Mouse (Mus musculus) cerebellum, adult 2 months (tissue): ENCODE results near the gene Ftsj3. TPM values are rescaled to one million over a fixed set of nuclear protein-coding genes. Genes with fewer than 3 reads are reported as not detected.
"Not testable (repeated sequence)": the region's sequence is repeated elsewhere in the genome, so short reads cannot be mapped to it uniquely, and the experiment has no call there.

Experiments used
- DNase-seq, 2 experiments: peaks; one replicate each; pipeline ENCODE4 v3.0.0; 2021
- H3K27ac ChIP-seq: fragments of 200-500 bp; 2 replicates; pipeline ENCODE4 v1.5.1; 2012; ENCODE audit warnings: low read length, control low read depth, inconsistent platforms; ENCODE audit not compliant: insufficient read depth
- H3K27me3 ChIP-seq: fragments of 200-500 bp; 2 replicates; pipeline ENCODE4 v1.6.1; 2012; ENCODE audit warnings: inconsistent platforms, mild to moderate bottlenecking, low read length, moderate library complexity; ENCODE audit not compliant: control insufficient read depth, insufficient read depth
- H3K4me1 ChIP-seq: fragments of 200-500 bp; 2 replicates; pipeline ENCODE4 v1.6.1; 2011; ENCODE audit warnings: low read length; ENCODE audit not compliant: control insufficient read depth, insufficient read depth
- H3K4me3 ChIP-seq: fragments of 200-500 bp; replicated peaks from 2 replicates; pipeline ENCODE3; 2011; ENCODE audit warnings: mild to moderate bottlenecking, low read depth, low read length, control low read depth; ENCODE audit not compliant: insufficient read depth
- CTCF ChIP-seq: fragments of 200-500 bp; IDR thresholded peaks from 2 replicates; pipeline ENCODE4 v1.5.1; 2011; ENCODE audit warnings: low read depth, mild to moderate bottlenecking, control low read depth, low read length, moderate library complexity, borderline replicate concordance; ENCODE audit not compliant: insufficient read depth
- POLR2A ChIP-seq: fragments of 200-500 bp; IDR thresholded peaks from 2 replicates; pipeline ENCODE4 v1.6.1; 2011; ENCODE audit warnings: low read length, control low read depth, borderline replicate concordance; ENCODE audit not compliant: insufficient read depth
- WGBS: fragments of 180-500 bp; shearing (Covaris S2); methylation state at CpG from one replicate; pipeline ENCODE4 v1.1.7; 2018; 5-methylcytosine and 5-hydroxymethylcytosine counted together
- polyA plus RNA-seq: library from polyadenylated mRNA; depleted of rRNA; stranded (reverse); fragments of >200 nt; gene quantifications from 2 replicates; pipeline ENCODE4 v1.2.3, GENCODE M21; 2012; rRNA removed

Ftsj3 gene
- polyA plus RNA-seq, 1 experiment: 21.3 TPM

DNA sequence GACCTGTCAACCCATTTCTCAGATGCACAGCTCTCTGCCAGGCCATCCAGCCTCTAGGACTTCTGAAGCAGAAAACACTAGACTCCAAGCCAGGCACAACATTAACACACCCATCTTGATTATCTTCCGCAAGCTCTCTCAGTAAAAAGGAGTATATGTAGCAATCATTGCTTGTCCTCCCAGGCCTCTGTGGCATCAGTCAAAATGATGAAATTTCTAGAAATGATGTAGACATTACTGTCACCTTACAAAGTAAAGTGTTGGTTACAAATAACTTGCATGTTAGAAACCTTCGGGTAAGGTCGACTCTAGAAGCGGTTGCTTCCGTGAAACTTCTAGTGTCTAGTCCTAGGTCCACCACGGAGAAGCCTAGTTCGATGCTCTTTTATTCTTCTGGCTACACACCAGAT lies 40.4 kb downstream of the Ftsj3 start:
- 18% methylated on average over 7 of the region's 7 CpGs for WGBS
- no peaks in the 10 kb centered on the region for H3K27me3 ChIP-seq
- no peaks in the 10 kb centered on the region; the same call in 1 of the 2 replicates for H3K4me1 ChIP-seq
- no peak overlapping the region for H3K27ac ChIP-seq
- no peak for DNase-seq
- TF ChIP-seq POLR2A (no peak), CTCF (no peak)
- H3K4me3 ChIP-seq: peak overlapping the region; percentile 82

DNA sequence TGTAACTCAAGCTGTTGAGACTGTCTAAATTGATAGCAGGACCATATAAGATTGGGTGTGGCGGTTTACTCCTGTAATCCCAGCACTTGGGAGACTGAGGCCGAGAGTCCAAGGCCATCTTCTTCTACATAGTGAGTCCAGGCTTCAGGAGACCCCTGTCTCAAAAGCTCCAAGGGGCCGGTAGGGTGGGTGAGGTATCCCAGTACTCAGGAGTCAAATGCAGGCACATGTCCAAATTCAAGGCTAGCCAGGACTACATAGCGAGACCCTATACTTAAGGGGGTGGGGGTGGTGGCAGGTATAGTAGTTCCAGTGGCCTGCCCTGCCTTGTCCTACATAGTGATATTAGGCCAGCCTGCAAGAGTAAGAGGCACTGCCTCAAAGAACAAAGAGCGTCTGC lies 41.0 kb downstream of the Ftsj3 start:
- H3K4me3 ChIP-seq: peak overlapping the region; percentile 24
- peak in 1 of 2 experiments; percentile 24 for DNase-seq
- WGBS: 79% methylated on average over 5 of the region's 5 CpGs
- no peaks in the 10 kb centered on the region; the same call in 1 of the 2 replicates for H3K4me1 ChIP-seq
- no peak overlapping the region for H3K27ac ChIP-seq
- H3K27me3 ChIP-seq: no peaks in the 10 kb centered on the region
- no peak for TF ChIP-seq POLR2A
- TF ChIP-seq CTCF: no peak

DNA sequence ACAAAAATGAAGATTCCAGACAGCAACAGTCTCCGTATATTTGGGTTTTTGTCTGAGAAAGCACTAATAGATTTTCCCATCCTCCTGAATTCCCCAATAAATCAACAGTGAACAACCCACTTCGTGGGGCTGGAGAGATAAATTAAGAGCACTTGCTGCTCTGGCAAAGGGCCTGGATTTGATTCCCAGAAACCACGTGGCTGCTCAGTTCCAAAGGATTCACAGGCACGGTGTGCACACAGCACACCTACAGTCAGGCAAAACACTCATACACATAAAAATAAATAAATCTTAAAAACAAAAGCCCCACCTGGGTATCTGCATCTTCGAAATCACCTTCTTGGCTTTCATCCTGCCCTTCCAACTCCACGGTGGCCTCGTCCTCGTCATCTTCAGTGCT lies 43.1 kb downstream of the Ftsj3 start:
- no peaks in the 10 kb centered on the region for H3K27me3 ChIP-seq
- H3K4me1 ChIP-seq: no peaks in the 10 kb centered on the region; the same call in 1 of the 2 replicates
- H3K27ac ChIP-seq: no peak overlapping the region
- no peak for DNase-seq
- TF ChIP-seq POLR2A (no peak), CTCF (no peak)
- no peak overlapping the region for H3K4me3 ChIP-seq
- 55% methylated on average over 8 of the region's 8 CpGs for WGBS

GRCm38 (mm10) chr11:106202123-106202465 lies 53.8 kb downstream of the Ftsj3 start, which contains the start of gene Strada:
Strada (minus strand) TSS chr11:106202168.
- Histone ChIP-seq H3K27me3 (no peaks in the 10 kb centered on the region), H3K4me3 (no peak within 1 kb of the TSS), H3K4me1 (no peaks in the 10 kb centered on the region), H3K27ac (no peak within 1 kb of the TSS)
- TF ChIP-seq CTCF (no peak), POLR2A (no peak)
- no peak for DNase-seq
- 89% methylated on average over 5 of the region's 5 CpGs for WGBS

DNA sequence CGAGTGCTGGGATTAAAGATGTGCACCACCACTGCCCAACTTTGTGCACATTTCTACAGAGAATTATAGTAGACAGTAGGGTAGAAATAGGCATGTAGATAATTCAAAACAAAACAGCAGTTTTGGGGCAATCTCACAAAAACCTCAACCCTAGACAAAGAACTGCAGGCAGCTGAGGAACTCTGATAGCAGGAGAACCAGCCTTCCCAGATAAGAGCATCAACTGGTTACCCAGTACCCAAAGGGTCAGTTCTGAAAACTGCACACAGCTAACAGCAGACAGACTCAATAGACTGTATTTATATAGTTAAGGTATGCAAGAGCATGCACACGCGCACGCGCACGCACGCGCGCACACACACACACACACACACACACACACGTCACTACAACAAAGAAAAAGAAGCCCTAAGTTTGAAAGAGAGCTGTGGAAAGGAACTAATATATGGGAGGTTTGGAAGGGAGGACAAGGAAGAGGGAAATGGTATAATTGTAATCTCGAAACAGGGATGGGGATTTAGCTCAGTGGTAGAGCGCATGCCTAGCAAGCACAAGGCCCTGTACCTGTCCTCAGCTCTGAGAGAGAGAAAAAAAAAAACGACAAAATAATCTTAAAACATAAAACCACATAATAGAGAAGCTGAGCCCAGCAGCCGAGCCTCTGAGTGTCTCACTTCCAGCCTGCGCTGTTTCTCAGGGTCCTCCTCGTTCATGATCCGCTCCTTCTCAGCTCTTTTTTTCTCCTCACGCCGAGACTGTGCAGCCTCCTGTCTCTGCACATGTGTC lies 54.3 kb downstream of the Ftsj3 start:
- no peak for TF ChIP-seq POLR2A
- TF ChIP-seq CTCF: no peak

GRCm38 (mm10) chr11:106200756-106201155 lies 55.1 kb downstream of the Ftsj3 start:
- Histone ChIP-seq H3K27me3 (no peaks in the 10 kb centered on the region), H3K4me3 (no peak overlapping the region), H3K4me1 (no peaks in the 10 kb centered on the region), H3K27ac (no peak overlapping the region)
- TF ChIP-seq CTCF: no peak
- TF ChIP-seq POLR2A: no peak
- WGBS: 88% methylated on average over 6 of the region's 6 CpGs
- DNase-seq: no peak

More for the DNA sequence above, 54.3 kb downstream of the Ftsj3 start:
- Histone ChIP-seq H3K4me3 (no peak overlapping the region), H3K4me1 (no peaks in the 10 kb centered on the region), H3K27ac (no peak overlapping the region), H3K27me3 (no peaks in the 10 kb centered on the region)
- 96% methylated on average over 19 of the region's 19 CpGs for WGBS
- peak in 1 of 2 experiments; percentile 3 for DNase-seq

- not testable (repeated sequence) for H3K4me1 ChIP-seq, H3K4me3 ChIP-seq, H3K27ac ChIP-seq, H3K27me3 ChIP-seq, DNase-seq
- WGBS: 94% methylated on average over 7 of the region's 7 CpGs
Observed at GRCm38 (mm10) chr11:106199997-106200396, 55.9 kb downstream of the Ftsj3 start.

Other genes with a start within 250 kb of the Ftsj3 start
- gene Kcnh6, start 248.0 kb downstream of the Ftsj3 start, polyA plus RNA-seq: 1.3 and 1.4 TPM in 2 replicates
- gene Dcaf7, start 219.2 kb downstream of the Ftsj3 start, polyA plus RNA-seq: 86.9 and 89.6 TPM in 2 replicates
- gene Taco1, start 190.0 kb downstream of the Ftsj3 start, polyA plus RNA-seq: 14.3 and 17.7 TPM in 2 replicates
- 33.8 and 34.0 TPM in 2 replicates for gene Map3k3, start 171.5 kb downstream of the Ftsj3 start, polyA plus RNA-seq
- not detected in 2 replicates for gene Gm10840, start 95.2 kb downstream of the Ftsj3 start, polyA plus RNA-seq
- gene Limd2, start 95.2 kb downstream of the Ftsj3 start, polyA plus RNA-seq: 36.1 and 41.1 TPM in 2 replicates
- gene Strada, start 53.9 kb downstream of the Ftsj3 start, polyA plus RNA-seq: 58.2 and 65.4 TPM in 2 replicates
- 82.4 and 88.8 TPM in 2 replicates for gene Ccdc47, start 39.7 kb downstream of the Ftsj3 start, polyA plus RNA-seq
- 45.4 and 45.6 TPM in 2 replicates for gene Ddx42, start 39.2 kb downstream of the Ftsj3 start, polyA plus RNA-seq
- 307 and 343 TPM in 2 replicates for gene Psmc5, start 75 bp upstream of the Ftsj3 start, polyA plus RNA-seq
- gene Smarcd2, start 16.9 kb upstream of the Ftsj3 start, polyA plus RNA-seq: 114 and 144 TPM in 2 replicates
- gene Tcam1, start 20.6 kb upstream of the Ftsj3 start, polyA plus RNA-seq: 0.36 and 0.43 TPM in 2 replicates
- gene Gh, start 45.8 kb upstream of the Ftsj3 start, polyA plus RNA-seq: not detected in 2 replicates
- gene Cd79b, start 58.7 kb upstream of the Ftsj3 start, polyA plus RNA-seq: 0.38 and 0.70 TPM in 2 replicates
- 0.02 and 0.16 TPM in 2 replicates for gene Scn4a, start 97.2 kb upstream of the Ftsj3 start, polyA plus RNA-seq
- gene Prr29, start 109.4 kb upstream of the Ftsj3 start, polyA plus RNA-seq: 0.87 and 0.89 TPM in 2 replicates
- gene Icam2, start 132.0 kb upstream of the Ftsj3 start, polyA plus RNA-seq: 6.8 and 7.0 TPM in 2 replicates
- 7.6 and 8.6 TPM in 2 replicates for gene Ern1, start 231.8 kb upstream of the Ftsj3 start, polyA plus RNA-seq